Comparison of ENCODE assay signal across 15 mouse cellular contexts in the genomic region with DNA sequence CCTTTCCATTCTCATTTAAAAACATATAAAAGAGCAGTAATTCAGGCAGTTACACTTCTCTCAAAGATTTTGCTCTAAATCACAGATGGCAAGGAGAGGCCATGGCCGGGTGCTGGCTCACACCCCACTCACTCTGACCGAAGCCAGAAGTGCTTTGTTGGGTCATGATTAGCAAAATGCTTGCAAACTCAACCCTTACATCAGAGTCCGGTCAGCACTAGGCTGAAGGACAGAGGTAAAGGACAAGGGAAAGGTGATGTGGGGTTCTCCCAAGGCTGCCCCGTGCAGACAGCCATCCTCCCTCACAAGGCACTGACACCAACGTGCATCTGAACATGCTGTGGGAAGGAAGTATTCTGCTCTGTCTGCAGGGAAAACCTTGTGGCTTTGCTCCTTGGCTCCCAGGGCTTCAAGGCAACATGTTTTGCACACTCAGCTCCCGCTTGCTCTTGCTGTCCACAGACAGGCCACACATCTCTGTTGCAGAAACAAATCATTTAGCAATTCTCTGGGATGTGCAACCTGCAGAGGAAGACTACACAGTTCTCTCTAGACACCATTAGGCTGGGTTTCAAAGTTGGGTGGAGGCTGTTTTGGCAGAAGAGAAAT.
DNase-seq lines count a peak whose midpoint lies in the region; ATAC-seq lines count a peak whose summit lies in the region.
"Had no signal": no experiment of that assay in that cellular context is flagged by ENCODE, and none has a peak within 500 bp of the region (broad histone marks: within the 10 kb centered on the region; RNA-seq: fewer than 3 reads in every experiment).

No protein-coding gene starts in this region.

- H3K36me3 ChIP-seq in hindbrain, embryonic 16.5 days (ENCODE audit: control insufficient read depth, insufficient read depth, low read length) = no peaks in the 10 kb centered on the region
- H3K36me3 ChIP-seq in hindbrain, embryonic 10.5 days = no peaks in the 10 kb centered on the region
- H3K36me3 ChIP-seq: embryonic facial prominence, embryonic 15.5 days; heart, embryonic 15.5 days; limb, embryonic 15.5 days had no signal

- WGBS in hindbrain, embryonic 16.5 days = 79% methylated on average over 6 of the region's 6 CpGs
- 91% methylated on average over 6 of the region's 6 CpGs for WGBS in hindbrain, embryonic 10.5 days

- H3K4me1 ChIP-seq in hindbrain, embryonic 16.5 days (ENCODE audit: control insufficient read depth, insufficient read depth, low read depth, low read length) = peaks cover 9% of the 10 kb centered on the region
- H3K4me1 ChIP-seq in hindbrain, embryonic 10.5 days (replicated peaks) = peaks cover 9% of the 10 kb centered on the region

- H3K9me3 ChIP-seq in hindbrain, embryonic 16.5 days (ENCODE audit: control insufficient read depth, low read length) = no peaks in the 10 kb centered on the region
- H3K9me3 ChIP-seq in hindbrain, embryonic 10.5 days = no peaks in the 10 kb centered on the region
- H3K9me3 ChIP-seq: embryonic facial prominence, embryonic 15.5 days; heart, embryonic 15.5 days; limb, embryonic 15.5 days had no signal

- ATAC-seq in hindbrain, embryonic 16.5 days = no peak

- H3K4me3 ChIP-seq in hindbrain, embryonic 16.5 days (ENCODE audit: low read length) = no peak overlapping the region
- H3K4me3 ChIP-seq in hindbrain, embryonic 10.5 days = no peak overlapping the region
- H3K4me3 ChIP-seq: embryonic facial prominence, embryonic 15.5 days; heart, embryonic 15.5 days; layer of hippocampus, adult 2 months; limb, embryonic 15.5 days had no signal

- peak overlapping the region; percentile 29; the same call in 1 of the 2 replicates for H3K27ac ChIP-seq in hindbrain, embryonic 16.5 days (ENCODE audit: low read depth, low read length)
- no peak overlapping the region for H3K27ac ChIP-seq in hindbrain, embryonic 10.5 days
- H3K27ac ChIP-seq: embryonic facial prominence, embryonic 15.5 days; heart, embryonic 15.5 days; layer of hippocampus, adult 2 months; limb, embryonic 15.5 days had no signal

- DNase-seq in cerebellum, adult 11-12 months = peak; percentile 9
- no peak for DNase-seq in cerebellum, adult 8-10 months
- DNase-seq in hindbrain, embryonic 10.5 days (ENCODE audit: low spot score) = no peak
- DNase-seq in adipocyte (ENCODE audit: low spot score) = peak; percentile 52
- peak; percentile 76 to 78 for DNase-seq in cerebellum, postnatal 10 days
- DNase-seq in MN1 (ENCODE audit: low spot score) = no peak
- no peak for DNase-seq in ovary, adult 18-20 months (ENCODE audit: low spot score)
- DNase-seq: kidney, adult 2 months; lung, adult 18-20 months had no signal

- H3K4me2 ChIP-seq in hindbrain, embryonic 16.5 days (ENCODE audit: low read length) = no peak overlapping the region
- H3K4me2 ChIP-seq: embryonic facial prominence, embryonic 15.5 days; heart, embryonic 15.5 days; hindbrain, embryonic 14.5 days; limb, embryonic 15.5 days had no signal

- H3K9ac ChIP-seq in hindbrain, embryonic 16.5 days (ENCODE audit: low read depth, low read length) = no peak overlapping the region
- H3K9ac ChIP-seq: embryonic facial prominence, embryonic 15.5 days; heart, embryonic 15.5 days; hindbrain, embryonic 14.5 days; limb, embryonic 15.5 days had no signal

- H3K27me3 ChIP-seq in hindbrain, embryonic 16.5 days (replicated peaks; ENCODE audit: control insufficient read depth, insufficient read depth, low read length) = no peaks in the 10 kb centered on the region
- H3K27me3 ChIP-seq in hindbrain, embryonic 10.5 days (ENCODE audit: insufficient read depth, poor library complexity, severe bottlenecking) = no peaks in the 10 kb centered on the region
- H3K27me3 ChIP-seq: embryonic facial prominence, embryonic 15.5 days; heart, embryonic 15.5 days; limb, embryonic 15.5 days had no signal

Comparison
In these comparisons a context has a peak if more than half of its experiments do, and no peak if none do; other contexts are left out.
1. DNase-seq: peak in cerebellum, adult 11-12 months (single experiment), adipocyte (single experiment) and cerebellum, postnatal 10 days (2 of 2); none in cerebellum, adult 8-10 months (single experiment), hindbrain, embryonic 10.5 days (single experiment), MN1 (single experiment) and ovary, adult 18-20 months (single experiment).